Mouse (Mus musculus) central nervous system, embryonic 18 days (tissue): Measurements from ENCODE around the gene Ube2d2b. TPM values are rescaled to one million over a fixed set of nuclear protein-coding genes. Genes with fewer than 3 reads are reported as not detected.

ENCODE experiments used
- polyA plus RNA-seq: library from polyadenylated mRNA; depleted of rRNA; stranded (reverse); fragments of >200 nt; gene quantifications from 2 replicates; pipeline ENCODE4 v1.2.3, GENCODE M21; 2012; rRNA removed

Ube2d2b gene
- not detected in 2 replicates for polyA plus RNA-seq

GRCm38 (mm10) chr5:107829998-107830560 is at the start of gene Ube2d2b:
Ube2d2b (plus strand) TSS chr5:107830099.

GRCm38 (mm10) chr5:107874561-107875260 is 44.8 kb downstream of the Ube2d2b start, which contains the start of gene Evi5:
Evi5 (minus strand) TSS chr5:107875107.

Other genes starting within 250 kb of the Ube2d2b start
- 12.0 and 13.0 TPM in 2 replicates for gene Rpap2, start 232.7 kb upstream of the Ube2d2b start, polyA plus RNA-seq
- 20.4 and 21.7 TPM in 2 replicates for gene Glmn, start 232.2 kb upstream of the Ube2d2b start, polyA plus RNA-seq
- gene Gfi1, start 104.1 kb upstream of the Ube2d2b start, polyA plus RNA-seq: 0.05 and 0.09 TPM in 2 replicates
- gene Evi5, start 45.0 kb downstream of the Ube2d2b start, polyA plus RNA-seq: 45.8 and 50.5 TPM in 2 replicates
- 180 and 194 TPM in 2 replicates for gene Rpl5, start 70.4 kb downstream of the Ube2d2b start, polyA plus RNA-seq
- 21.7 and 25.2 TPM in 2 replicates for gene Fam69a, start 157.0 kb downstream of the Ube2d2b start, polyA plus RNA-seq
- gene Mtf2, start 235.6 kb downstream of the Ube2d2b start, polyA plus RNA-seq: 66.7 and 67.7 TPM in 2 replicates